Mouse (Mus musculus): ENCODE measurements around the gene Olfr1045.

- TF ChIP-seq CTCF (IDR thresholded peaks at IDR 0.05; ENCODE audit: extremely low read depth, insufficient read depth, low read length), result no peak
- no peak for TF ChIP-seq POLR2A (IDR thresholded peaks at IDR 0.05; ENCODE audit: extremely low read depth, insufficient read depth, low read length)
Measured at GRCm38 (mm10) chr2:86195863-86196262, 6.9 kb downstream of the Olfr1045 start.
